Mouse (Mus musculus): ENCODE results near the gene Sergef.

The Sergef gene

GRCm38 (mm10) chr7:46504157-46504556 lies 135.4 kb downstream of the Sergef start:
- DNase-seq (ENCODE audit: low read depth, low spot score): no peak

GRCm38 (mm10) chr7:46502650-46503049 lies 137.0 kb downstream of the Sergef start:
- DNase-seq (ENCODE audit: low read depth, low spot score): peak; percentile 12

DNA sequence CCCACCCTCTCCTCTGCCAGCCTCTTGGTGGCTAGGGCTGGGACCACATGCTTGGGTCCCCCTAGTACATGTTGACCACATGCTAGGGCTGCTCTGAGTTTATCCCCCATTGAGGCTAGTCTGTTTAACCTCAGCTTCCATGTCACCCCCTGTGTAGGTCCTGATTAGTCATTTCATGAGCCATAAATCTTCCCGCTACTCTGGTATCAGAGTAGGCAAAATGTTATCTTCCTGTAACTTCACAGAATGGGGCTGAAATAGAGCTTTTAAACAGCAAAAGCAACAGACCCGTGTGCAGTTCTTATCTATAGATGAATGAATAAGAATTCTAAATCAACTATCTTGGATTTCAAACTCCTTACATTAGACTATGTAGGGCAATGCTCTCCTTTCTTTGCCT lies 138.1 kb downstream of the Sergef start:
- no peak for DNase-seq (ENCODE audit: low read depth, low spot score)

GRCm38 (mm10) chr7:46499561-46499960 lies 140.0 kb downstream of the Sergef start:
- peak; percentile 63 for DNase-seq (ENCODE audit: low read depth, low spot score)

- no peak for DNase-seq (ENCODE audit: low read depth, low spot score)
Measured at GRCm38 (mm10) chr7:46492134-46492678, 147.4 kb downstream of the Sergef start.

DNA sequence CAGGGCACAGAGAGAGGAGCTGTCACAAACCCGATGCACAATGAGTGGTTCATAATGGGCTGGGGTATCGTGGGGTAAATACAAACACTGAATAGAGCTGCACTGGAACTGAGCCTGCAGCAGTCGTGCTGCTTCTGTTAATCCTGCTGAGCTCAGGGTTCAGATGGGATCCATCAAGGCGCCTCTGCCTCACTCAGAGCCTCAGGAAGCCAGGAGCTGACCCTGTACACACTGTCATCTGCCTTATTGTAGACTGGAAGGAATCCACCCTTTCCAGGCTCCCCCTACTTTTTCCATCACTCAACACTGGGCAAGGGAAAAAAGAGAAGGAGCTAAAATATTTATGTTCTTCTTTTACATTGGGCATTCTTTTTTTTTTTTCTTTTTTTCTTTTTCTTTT lies 152.3 kb downstream of the Sergef start:
- no peak for DNase-seq (ENCODE audit: low read depth, low spot score)

- DNase-seq (ENCODE audit: low read depth, low spot score): no peak
Measured at GRCm38 (mm10) chr7:46486761-46487160, 152.8 kb downstream of the Sergef start.

- DNase-seq (ENCODE audit: low read depth, low spot score): no peak
Measured at GRCm38 (mm10) chr7:46484223-46484622, 155.4 kb downstream of the Sergef start.

DNA sequence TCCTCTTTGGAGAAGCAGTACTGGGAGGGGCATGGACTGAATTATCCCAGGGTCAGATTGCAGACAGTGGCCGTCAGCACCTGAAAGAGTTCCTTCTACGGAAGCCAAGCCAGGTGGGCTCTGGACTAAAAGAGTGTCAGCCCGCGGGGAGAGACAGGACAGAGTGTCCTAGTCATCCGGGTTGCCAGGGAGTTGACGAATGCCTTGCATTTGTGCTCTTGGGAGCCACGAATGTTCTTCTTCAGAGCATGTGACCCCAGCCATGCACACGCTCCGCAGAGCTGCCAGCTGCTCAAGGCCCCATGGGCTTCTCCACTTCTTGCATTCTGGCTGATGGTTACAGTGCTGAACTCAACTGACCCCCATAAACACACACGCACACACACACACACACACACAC lies 156.6 kb downstream of the Sergef start:
- no peak for DNase-seq (ENCODE audit: low read depth, low spot score)

- DNase-seq (ENCODE audit: low read depth, low spot score): no peak
Measured at GRCm38 (mm10) chr7:46482099-46482531, 157.5 kb downstream of the Sergef start.

DNA sequence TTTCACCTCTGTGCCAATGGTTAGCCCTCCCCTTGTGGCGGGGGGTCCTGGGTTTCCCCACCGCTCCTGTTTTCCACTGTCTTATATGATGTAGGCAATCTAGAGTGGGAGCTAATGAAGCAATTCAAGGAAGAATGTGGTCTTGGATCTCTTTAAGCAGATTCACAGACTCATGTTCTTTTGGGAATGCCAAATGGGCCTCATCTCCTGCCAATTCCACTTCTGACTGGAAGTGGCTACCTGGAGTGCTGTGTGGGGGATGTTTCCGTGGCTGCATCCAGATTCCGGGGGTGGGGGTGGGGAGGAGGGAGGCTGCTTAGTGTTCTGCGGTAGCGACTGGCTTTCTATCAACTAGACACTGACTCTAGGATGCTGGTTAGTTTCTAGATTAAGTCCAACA lies 159.8 kb downstream of the Sergef start:
- DNase-seq (ENCODE audit: low read depth, low spot score): no peak

GRCm38 (mm10) chr7:46477456-46477855 lies 162.2 kb downstream of the Sergef start:
- no peak for DNase-seq (ENCODE audit: low read depth, low spot score)

DNA sequence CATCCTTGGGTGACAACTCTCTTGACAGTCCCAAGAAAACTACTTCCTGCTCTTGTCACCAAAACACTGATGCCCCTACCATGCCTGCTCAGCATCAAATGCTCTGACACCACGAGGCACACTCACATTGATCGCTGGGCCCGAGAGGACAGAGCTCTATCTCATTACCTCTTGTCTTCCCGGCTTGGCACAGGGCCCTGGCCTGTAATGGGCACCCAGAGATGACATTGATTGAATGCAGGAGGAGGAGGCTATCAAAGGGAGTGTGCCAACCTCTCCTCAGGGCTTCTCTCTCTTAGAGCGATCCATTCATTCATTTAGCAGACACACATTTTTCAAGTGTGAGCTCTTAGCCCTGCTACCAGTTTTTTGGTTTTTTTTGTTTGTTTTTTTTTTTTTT lies 164.1 kb downstream of the Sergef start:
- no peak for DNase-seq (ENCODE audit: low read depth, low spot score)

- no peak for DNase-seq (ENCODE audit: low read depth, low spot score)
Measured at GRCm38 (mm10) chr7:46473141-46473540, 166.5 kb downstream of the Sergef start.

GRCm38 (mm10) chr7:46471054-46471737 lies 168.4 kb downstream of the Sergef start:
- no peak for DNase-seq (ENCODE audit: low read depth, low spot score)

DNA sequence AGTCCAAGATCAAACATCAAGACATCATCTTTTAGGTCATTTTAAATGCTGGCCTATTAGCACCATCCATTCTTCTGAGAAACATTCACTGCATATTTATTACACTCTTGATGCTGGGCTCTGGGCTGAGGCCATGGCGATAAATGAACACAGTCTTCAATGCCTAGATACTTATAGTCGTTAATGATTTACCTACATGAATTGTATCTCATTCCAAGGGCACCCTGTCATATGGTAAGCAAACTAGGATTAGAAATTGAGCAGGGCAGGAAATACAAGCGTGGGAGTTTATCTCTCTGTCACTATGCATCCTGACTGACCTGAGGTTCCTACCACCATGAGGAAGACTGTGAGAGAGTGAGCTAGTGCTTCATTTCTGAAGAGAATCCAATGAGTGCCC lies 170.1 kb downstream of the Sergef start:
- DNase-seq (ENCODE audit: low read depth, low spot score): no peak

GRCm38 (mm10) chr7:46466422-46466981 lies 173.1 kb downstream of the Sergef start:
- DNase-seq (ENCODE audit: low read depth, low spot score): no peak

- DNase-seq (ENCODE audit: low read depth, low spot score): no peak
Measured at GRCm38 (mm10) chr7:46463136-46463535, 176.5 kb downstream of the Sergef start.

DNA sequence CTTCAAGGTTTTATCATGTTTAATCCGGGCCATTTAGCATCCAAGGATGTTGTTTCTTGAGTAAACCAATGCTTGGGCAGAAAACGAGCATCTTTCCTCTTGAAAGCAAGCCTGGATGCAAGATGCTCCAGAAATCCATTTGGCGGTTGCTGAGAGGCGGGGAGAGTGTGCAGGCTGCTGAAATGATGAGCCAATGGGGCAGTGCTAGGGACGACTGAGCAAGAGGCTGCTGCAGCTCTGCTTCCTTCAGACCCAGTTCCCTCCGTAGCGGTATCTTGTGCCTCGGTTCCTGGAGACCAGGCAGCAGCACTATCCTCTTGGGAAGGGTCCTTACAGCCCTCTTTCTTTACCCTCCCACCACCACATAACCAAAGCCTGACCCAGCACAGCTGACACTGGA lies 177.3 kb downstream of the Sergef start:
- DNase-seq (ENCODE audit: low read depth, low spot score): no peak

- DNase-seq (ENCODE audit: low read depth, low spot score): no peak
Measured at GRCm38 (mm10) chr7:46459605-46460245, 179.9 kb downstream of the Sergef start.

DNA sequence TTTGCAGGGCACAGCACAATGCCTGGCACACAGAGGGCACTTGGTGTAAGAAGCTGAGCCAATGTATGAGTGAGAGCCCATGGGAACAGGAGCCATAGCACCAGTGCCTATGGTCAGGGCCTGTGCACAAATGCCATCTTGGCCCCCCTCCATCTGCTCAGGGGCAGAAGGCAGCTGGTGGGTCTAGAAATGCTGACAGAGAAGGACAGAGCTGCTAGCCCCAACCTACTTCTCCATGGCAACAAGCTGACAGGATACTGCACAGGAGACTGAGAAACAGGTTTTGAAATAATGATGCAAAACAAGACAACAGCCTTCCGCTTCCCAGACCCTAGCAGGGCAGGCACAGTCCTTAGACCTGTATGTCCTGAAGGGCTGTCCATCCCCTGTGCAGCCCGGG lies 180.4 kb downstream of the Sergef start:
- no peak for DNase-seq (ENCODE audit: low read depth, low spot score)

- no peak for DNase-seq (ENCODE audit: low read depth, low spot score)
Measured at GRCm38 (mm10) chr7:46457889-46458288, 181.7 kb downstream of the Sergef start.

All from CD4-positive helper T cell, adult 2 months (primary cell).